Mouse (Mus musculus): Measurements from ENCODE around the gene Mall. TPM values are rescaled to one million over a fixed set of nuclear protein-coding genes. Genes with fewer than 3 reads are reported as not detected.
A peak's percentile ranks its signal among the peaks of the same experiment; 100 is the strongest.

Mall gene
- not detected in 2 replicates for total RNA-seq (2015; ENCODE audit: low replicate concordance)
- not detected in 2 replicates for total RNA-seq (2017; ENCODE audit: low replicate concordance)

GRCm38 (mm10) chr2:127729671-127730070, at the start of gene Mall:
Gene Mall, minus strand, starts transcription at chr2:127729932.
- no peak for ATAC-seq (replicated peaks; ENCODE audit: low FRiP score, poor library complexity, severe bottlenecking)

- no peak for ATAC-seq (replicated peaks; ENCODE audit: low FRiP score, poor library complexity, severe bottlenecking)
Observed at GRCm38 (mm10) chr2:127778451-127778850, 48.7 kb upstream of the Mall start.

GRCm38 (mm10) chr2:127775013-127775412, 45.3 kb upstream of the Mall start:
- no peak for ATAC-seq (replicated peaks; ENCODE audit: low FRiP score, poor library complexity, severe bottlenecking)

GRCm38 (mm10) chr2:127774578-127774941, 44.8 kb upstream of the Mall start:
- no peak for ATAC-seq (replicated peaks; ENCODE audit: low FRiP score, poor library complexity, severe bottlenecking)

- no peak for ATAC-seq (replicated peaks; ENCODE audit: low FRiP score, poor library complexity, severe bottlenecking)
Observed at GRCm38 (mm10) chr2:127773938-127774577, 44.3 kb upstream of the Mall start.

- ATAC-seq (replicated peaks; ENCODE audit: low FRiP score, poor library complexity, severe bottlenecking): no peak
Observed at GRCm38 (mm10) chr2:127761587-127761986, 31.9 kb upstream of the Mall start.

- ATAC-seq (replicated peaks; ENCODE audit: low FRiP score, poor library complexity, severe bottlenecking): 0 out of 2 replicates have a peak, but pooled peaks have one; percentile 52
Observed at GRCm38 (mm10) chr2:127760429-127761000, 30.8 kb upstream of the Mall start.

- ATAC-seq (replicated peaks; ENCODE audit: low FRiP score, poor library complexity, severe bottlenecking): no peak
Observed at GRCm38 (mm10) chr2:127760014-127760413, 30.3 kb upstream of the Mall start.

- ATAC-seq (replicated peaks; ENCODE audit: low FRiP score, poor library complexity, severe bottlenecking): no peak
Observed at GRCm38 (mm10) chr2:127759157-127759880, 29.6 kb upstream of the Mall start.

GRCm38 (mm10) chr2:127757171-127757570, 27.4 kb upstream of the Mall start:
- ATAC-seq (replicated peaks; ENCODE audit: low FRiP score, poor library complexity, severe bottlenecking): no peak

- no peak for ATAC-seq (replicated peaks; ENCODE audit: low FRiP score, poor library complexity, severe bottlenecking)
Observed at GRCm38 (mm10) chr2:127754113-127754512, 24.4 kb upstream of the Mall start.

GRCm38 (mm10) chr2:127751849-127752610, 22.3 kb upstream of the Mall start:
- ATAC-seq (replicated peaks; ENCODE audit: low FRiP score, poor library complexity, severe bottlenecking): no peak

GRCm38 (mm10) chr2:127749376-127749775, 19.6 kb upstream of the Mall start:
- no peak for ATAC-seq (replicated peaks; ENCODE audit: low FRiP score, poor library complexity, severe bottlenecking)

GRCm38 (mm10) chr2:127748316-127748715, 18.6 kb upstream of the Mall start:
- no peak for ATAC-seq (replicated peaks; ENCODE audit: low FRiP score, poor library complexity, severe bottlenecking)

- ATAC-seq (replicated peaks; ENCODE audit: low FRiP score, poor library complexity, severe bottlenecking): no peak
Observed at GRCm38 (mm10) chr2:127742637-127743036, 12.9 kb upstream of the Mall start.

GRCm38 (mm10) chr2:127740756-127741519, 11.2 kb upstream of the Mall start:
- 0 out of 2 replicates have a peak, but pooled peaks have one; percentile 30 for ATAC-seq (replicated peaks; ENCODE audit: low FRiP score, poor library complexity, severe bottlenecking)

GRCm38 (mm10) chr2:127737885-127738284, 8.2 kb upstream of the Mall start:
- ATAC-seq (replicated peaks; ENCODE audit: low FRiP score, poor library complexity, severe bottlenecking): no peak

- ATAC-seq (replicated peaks; ENCODE audit: low FRiP score, poor library complexity, severe bottlenecking): no peak
Observed at GRCm38 (mm10) chr2:127736631-127737209, 7.0 kb upstream of the Mall start.

GRCm38 (mm10) chr2:127735512-127736145, 5.9 kb upstream of the Mall start:
- ATAC-seq (replicated peaks; ENCODE audit: low FRiP score, poor library complexity, severe bottlenecking): no peak
